Mouse (Mus musculus) layer of hippocampus, postnatal 36 days (tissue): Measurements from ENCODE around the gene Smap2. TPM values are rescaled to one million over a fixed set of nuclear protein-coding genes. Genes with fewer than 3 reads are reported as not detected.
A peak's percentile ranks its signal among the peaks of the same experiment; 100 is the strongest.

ENCODE experiments used
- DNase-seq, 2 experiments: peaks; one replicate each; pipeline ENCODE4 v3.0.0; 2022
- total RNA-seq, 2 experiments: library from RNA; stranded (reverse); gene quantifications; 2 replicates each; pipeline ENCODE4 v1.2.3; 2021

Smap2 gene
- total RNA-seq, 2 experiments from 2014 or later = 149 to 155 TPM

DNA sequence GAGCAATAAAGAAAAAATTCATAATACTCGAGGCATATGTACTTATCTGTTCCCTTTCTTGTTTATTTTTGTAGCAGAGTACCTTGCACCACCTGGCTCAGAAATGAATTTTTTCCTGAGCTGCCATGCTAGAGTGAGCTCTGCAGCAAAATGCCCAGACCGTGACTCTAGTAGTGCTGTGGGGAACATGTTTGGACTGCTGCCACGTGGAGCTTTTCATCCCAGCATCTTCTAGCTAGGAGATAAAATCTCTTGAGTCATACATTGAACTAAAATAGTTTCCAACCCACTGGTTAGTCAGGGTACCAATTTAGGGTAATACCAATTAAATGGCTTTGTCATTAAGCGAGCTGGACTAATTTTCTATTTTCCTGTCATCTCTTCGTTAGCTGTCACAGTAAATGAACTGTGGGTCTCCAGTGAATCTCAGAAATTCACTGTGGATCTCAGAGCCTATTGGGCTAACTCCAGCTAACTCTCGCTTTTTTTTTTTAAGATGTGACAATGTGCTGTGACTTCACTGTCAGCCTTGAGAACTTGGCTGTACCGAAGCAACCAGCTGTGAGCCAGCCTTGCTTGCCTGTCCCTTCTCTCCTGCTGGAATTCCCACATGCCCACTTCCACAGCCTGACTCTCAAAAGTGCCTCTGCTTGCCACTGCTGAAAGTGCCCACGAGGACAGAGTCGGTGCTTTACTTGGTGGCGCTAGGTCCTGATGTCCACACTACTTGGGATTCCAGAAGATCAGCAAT, 3.2 kb upstream of the Smap2 start:
- no peak for DNase-seq

- no peak for DNase-seq
These were observed 1.2 kb upstream of the Smap2 start for GRCm38 (mm10) chr4:121018250-121018649.

DNA sequence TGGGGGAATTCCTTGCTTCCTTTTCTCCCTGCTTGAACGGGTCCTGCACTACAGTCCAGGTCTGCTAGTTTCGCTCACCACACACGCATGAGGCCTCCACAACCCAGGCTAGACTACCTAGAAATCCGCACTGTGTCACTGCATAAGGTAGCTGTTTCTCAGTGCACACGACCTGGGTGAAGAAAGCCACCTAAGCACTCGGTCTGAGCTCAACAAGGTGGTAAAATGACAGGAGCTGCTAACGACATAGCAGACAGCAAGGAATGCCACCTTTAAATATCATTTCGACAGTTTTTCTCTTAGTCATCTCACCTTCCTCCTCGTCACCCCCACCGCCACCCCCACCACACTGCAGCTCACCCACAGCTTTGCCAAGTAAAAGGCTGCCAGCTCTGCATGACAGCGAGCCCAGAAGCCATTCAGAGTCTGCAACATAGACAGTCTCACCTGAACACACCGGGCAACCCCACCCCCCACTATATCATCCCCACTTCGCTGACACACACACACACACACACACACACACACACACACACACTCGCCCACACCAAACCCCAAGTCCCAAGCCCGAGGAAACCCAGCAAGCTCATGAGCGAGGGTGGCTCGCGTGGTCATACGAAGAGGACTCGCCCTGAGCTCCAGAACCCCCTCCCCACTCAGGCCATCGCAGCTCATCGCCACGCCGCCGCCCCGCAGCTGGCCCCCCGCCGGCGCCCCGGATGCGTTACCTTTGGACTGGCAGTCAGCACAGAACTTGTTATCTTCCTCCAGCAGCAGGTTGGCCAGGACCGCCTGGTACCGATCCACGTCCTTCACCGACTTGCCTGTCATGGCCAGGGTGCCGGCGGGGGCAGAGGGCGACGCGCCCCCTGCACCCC, 787 bp downstream of the Smap2 start:
- no peak for DNase-seq

- DNase-seq = no peak
These were observed 1.8 kb downstream of the Smap2 start for GRCm38 (mm10) chr4:121015268-121015659.

DNA sequence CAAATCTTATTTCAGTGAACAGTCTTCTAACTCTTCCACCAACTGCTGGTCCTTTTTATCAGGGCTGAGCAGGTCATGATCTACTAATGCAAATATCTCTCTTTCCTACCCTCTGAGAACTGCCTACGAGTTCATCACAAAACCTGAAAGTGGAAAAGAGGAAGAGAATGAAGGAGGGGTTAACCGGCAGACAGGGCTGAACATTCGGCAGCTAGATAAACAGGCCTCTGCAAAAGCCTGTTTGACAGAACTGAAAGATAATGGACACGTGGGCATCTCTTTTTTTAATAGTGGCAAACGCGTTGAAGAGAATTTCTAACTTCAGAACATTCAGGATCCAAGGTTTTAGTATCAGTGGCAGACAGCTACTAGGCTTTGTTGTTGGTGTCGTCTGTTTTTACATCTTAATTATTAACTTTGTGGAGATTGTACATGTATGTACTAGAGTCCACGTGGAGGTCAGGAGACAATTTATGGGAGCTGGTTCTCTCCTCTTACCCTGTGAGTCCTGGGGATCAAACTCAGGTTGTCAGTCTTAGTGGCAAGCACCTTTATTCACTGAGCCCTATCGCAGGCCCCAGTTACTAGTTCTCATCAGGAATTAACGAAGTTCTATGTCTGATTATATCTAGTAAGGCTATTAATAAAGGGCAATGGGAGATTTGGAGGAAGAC, 2.3 kb downstream of the Smap2 start:
- no peak for DNase-seq

- DNase-seq = no peak
These were observed 6.1 kb downstream of the Smap2 start for GRCm38 (mm10) chr4:121010770-121011549.

- no peak for DNase-seq
These were observed 7.9 kb downstream of the Smap2 start for GRCm38 (mm10) chr4:121009151-121009550.

GRCm38 (mm10) chr4:121008071-121008745, 8.8 kb downstream of the Smap2 start:
- no peak for DNase-seq

DNA sequence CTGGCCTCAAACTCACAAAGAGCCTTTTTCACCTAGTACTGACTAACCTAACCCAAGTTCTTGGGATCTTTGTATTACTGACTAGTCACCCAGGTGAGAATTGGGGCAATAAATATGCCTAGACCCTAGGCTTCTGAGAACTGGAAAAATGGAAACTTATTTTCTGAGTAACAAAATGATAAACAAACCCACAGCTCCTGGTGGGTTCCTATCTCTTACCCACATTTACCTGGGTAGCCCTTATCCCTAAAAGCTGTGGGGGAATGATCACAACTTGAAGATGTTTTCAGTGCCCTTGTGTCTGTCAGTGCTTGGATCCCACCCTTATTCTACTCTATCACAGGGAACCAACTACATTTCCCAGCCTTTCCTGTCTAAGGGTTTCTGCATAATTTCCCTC, 10.0 kb downstream of the Smap2 start:
- no peak for DNase-seq

DNA sequence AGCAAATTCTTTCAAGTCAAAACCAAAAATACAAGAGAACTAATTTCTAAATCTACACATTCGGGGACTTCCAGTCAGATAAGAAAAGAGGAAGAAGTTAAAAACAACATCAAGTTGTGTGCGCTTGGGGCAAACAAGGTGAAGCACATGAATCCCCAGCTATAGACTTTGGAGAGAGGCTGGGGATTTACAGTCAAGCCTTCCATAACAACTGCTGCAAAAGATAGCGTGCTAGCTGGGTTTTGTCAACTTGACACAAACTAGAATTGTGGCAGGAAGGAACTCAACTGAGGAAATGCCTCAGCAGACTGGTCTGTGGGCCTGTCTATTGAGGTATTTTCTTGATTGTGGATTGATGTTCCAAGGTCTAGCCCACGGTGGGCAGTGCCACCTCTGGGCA, 12.4 kb downstream of the Smap2 start:
- DNase-seq = no peak

DNA sequence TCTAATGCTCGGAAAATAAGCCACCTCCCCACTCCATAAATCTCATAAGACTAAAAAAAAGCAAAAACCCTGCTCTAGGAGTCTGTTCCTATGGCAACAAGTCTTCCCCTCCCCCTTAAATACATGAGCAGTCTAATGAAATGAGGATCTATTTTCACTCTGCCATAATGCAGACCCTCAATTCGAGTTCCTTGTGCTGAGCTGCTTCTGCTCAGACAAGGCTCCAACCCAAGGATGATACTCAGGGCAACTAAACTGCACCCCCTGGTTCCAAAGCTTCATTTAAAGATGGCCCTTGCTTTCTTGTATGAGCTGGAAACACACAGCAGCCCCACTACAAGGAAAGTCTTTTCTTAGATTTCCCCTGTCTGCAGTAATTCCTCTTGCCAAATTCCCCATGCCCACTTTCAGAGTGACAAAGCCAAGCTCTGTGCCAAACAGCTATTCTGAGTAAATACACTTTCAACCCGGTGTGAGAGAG, 13.4 kb downstream of the Smap2 start:
- DNase-seq = no peak

GRCm38 (mm10) chr4:121002400-121003171, 14.5 kb downstream of the Smap2 start:
- DNase-seq = no peak

DNA sequence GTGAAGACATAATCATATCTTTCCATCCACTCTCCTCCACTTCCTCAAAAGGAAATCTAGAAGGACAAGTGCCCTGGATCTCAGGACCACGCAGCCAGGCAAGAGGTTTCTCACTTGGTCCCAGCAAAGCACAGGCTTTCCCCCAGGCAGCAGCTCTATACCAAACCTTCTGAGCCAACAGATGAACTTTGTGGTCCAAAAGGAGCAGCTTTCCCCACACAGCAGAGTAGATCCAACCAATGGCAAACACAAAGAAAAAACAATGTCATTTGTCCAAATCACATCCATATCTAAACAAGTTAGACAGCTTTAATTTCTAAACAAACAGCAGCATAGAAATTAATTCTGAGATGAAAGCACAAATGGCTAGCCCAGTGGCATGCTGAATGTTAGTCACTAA, 15.4 kb downstream of the Smap2 start:
- DNase-seq = no peak

- DNase-seq = no peak
These were observed 16.0 kb downstream of the Smap2 start for GRCm38 (mm10) chr4:121001042-121001441.

DNA sequence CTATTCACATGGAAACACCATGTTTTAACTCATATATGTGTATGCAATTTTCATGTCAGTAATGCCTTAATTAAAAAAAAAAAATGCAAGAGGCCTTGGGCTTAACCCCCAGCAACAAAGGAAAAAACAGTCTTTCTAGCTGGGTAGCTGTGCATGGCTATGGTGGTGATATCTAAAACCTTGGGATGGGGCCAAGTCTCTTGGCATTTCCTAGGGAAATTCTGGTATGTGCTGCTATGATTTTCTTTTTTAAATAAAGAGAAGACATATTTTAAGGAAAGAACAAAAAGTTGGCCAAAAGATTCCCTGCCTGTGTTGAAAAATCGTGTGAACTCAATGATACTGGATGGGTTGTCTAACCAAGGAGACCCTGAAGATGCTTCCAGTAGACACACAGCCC, 21.1 kb downstream of the Smap2 start:
- no peak for DNase-seq

DNA sequence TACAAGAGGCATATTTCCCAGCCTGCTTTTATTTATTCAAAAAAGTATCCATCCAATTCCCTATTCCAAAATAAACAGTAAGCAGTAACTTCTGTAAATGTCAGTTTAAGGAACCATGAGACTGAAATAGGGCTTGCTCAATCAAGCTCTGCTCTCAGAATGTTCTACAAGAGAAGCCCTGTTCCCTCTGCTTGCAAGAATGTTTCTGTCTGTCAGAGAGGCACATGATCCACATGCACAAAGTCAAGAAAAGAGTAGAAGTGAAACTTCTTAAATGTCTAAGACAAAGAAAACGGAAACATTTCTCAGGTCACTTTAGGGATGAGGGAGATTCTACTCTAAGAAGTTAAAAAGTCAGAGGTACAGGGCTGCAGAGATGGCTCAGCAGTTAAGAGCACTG, 24.0 kb downstream of the Smap2 start:
- no peak for DNase-seq

- no peak for DNase-seq
These were observed 24.8 kb downstream of the Smap2 start for GRCm38 (mm10) chr4:120992284-120992683.

- no peak for DNase-seq
These were observed 29.7 kb downstream of the Smap2 start for GRCm38 (mm10) chr4:120987319-120987718.

DNA sequence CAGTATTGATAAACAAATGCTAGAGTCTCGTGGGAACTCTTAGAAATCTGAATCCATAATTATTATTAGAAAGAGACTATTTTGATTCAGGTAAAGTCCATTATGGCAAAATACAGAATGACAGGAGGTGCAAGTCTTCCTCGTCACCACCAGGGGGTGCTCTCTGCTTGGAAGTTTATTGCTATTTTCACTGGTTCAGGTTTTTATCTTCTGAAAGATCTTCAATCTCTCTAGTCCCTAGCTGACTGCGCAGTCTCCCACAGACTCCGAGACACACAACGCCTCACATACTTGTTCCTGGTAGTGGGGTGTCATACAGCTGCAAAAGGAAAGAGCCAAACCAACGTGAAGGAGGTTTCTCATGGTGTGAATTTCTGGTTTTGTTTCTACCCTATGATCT, 30.6 kb downstream of the Smap2 start:
- peak in 1 of 2 experiments; percentile 26 for DNase-seq

- no peak for DNase-seq
These were observed 38.8 kb downstream of the Smap2 start for GRCm38 (mm10) chr4:120978221-120978620.

GRCm38 (mm10) chr4:120975428-120975734, 41.7 kb downstream of the Smap2 start:
- no peak for DNase-seq
